Mouse (Mus musculus) layer of hippocampus, adult 18-20 months (tissue): ENCODE measurements around the gene Ssx9. TPM values are rescaled to one million over a fixed set of nuclear protein-coding genes. Genes with fewer than 3 reads are reported as not detected.
A peak's percentile ranks its signal among the peaks of the same experiment; 100 is the strongest.
"Not testable (repeated sequence)": the region's sequence is repeated elsewhere in the genome, so short reads cannot be mapped to it uniquely, and the experiment has no call there.

ENCODE experiments used
- DNase-seq, 2 experiments: peaks; one replicate each; pipeline ENCODE4 v3.0.0; 2022; ENCODE audit warnings: low spot score in 2 of 2
- long read RNA-seq: library from polyadenylated mRNA; stranded (forward); transcript quantifications from one replicate; pipeline ENCODE4 v2.0.0, GENCODE M21; 2021
- total RNA-seq, 2 experiments: library from RNA; stranded (reverse); gene quantifications; 2 replicates each; pipeline ENCODE4 v1.2.3; 2021

Ssx9 gene
- not detected for total RNA-seq
- long read RNA-seq: 0 reads

- DNase-seq: not testable (repeated sequence)
These were observed at the start of gene Ssx9 for GRCm38 (mm10) chrX:8748132-8748531. Gene Ssx9, plus strand, starts transcription at chrX:8748432.

GRCm38 (mm10) chrX:8732907-8733306, 15.3 kb upstream of the Ssx9 start:
- peak; percentile 9 to 70 for DNase-seq

- DNase-seq: not testable (repeated sequence)
These were observed 55.2 kb downstream of the Ssx9 start, which contains the start of gene Ssxb5 for GRCm38 (mm10) chrX:8803391-8803790. Gene Ssxb5, plus strand, starts transcription at chrX:8803691.

Other genes starting within 250 kb of the Ssx9 start
- gene Gm14459, start 223.5 kb upstream of the Ssx9 start, total RNA-seq: not detected
- not detected for gene Ssxb6, start 200.2 kb upstream of the Ssx9 start, total RNA-seq
- not detected for gene Ssxb3, start 156.6 kb upstream of the Ssx9 start, total RNA-seq
- gene Ssxb8, start 57.6 kb upstream of the Ssx9 start, total RNA-seq: not detected
- not detected for gene Ssxb5, start 55.3 kb downstream of the Ssx9 start, total RNA-seq
- not detected for gene Gm6592, start 95.6 kb downstream of the Ssx9 start, total RNA-seq
- not detected for gene Gm5751, start 125.8 kb downstream of the Ssx9 start, total RNA-seq
- gene B630019K06Rik, start 143.9 kb downstream of the Ssx9 start, total RNA-seq: 10 to 100 TPM; 35.3 to 35.9 TPM
- gene Fthl17b, start 214.5 kb downstream of the Ssx9 start, total RNA-seq: not detected
- gene Fthl17c, start 228.1 kb downstream of the Ssx9 start, total RNA-seq: not detected
- gene Fthl17d, start 238.3 kb downstream of the Ssx9 start, total RNA-seq: not detected